Mouse (Mus musculus) urinary bladder, postnatal 36 days (tissue): ENCODE measurements around the gene Cacna1e.

Source experiments
- DNase-seq, 2 experiments: peaks; one replicate each; pipeline ENCODE4 v3.0.0; 2022; ENCODE audit warnings: low spot score in 2 of 2, mixed read lengths in 1 of 2

The Cacna1e gene

DNA sequence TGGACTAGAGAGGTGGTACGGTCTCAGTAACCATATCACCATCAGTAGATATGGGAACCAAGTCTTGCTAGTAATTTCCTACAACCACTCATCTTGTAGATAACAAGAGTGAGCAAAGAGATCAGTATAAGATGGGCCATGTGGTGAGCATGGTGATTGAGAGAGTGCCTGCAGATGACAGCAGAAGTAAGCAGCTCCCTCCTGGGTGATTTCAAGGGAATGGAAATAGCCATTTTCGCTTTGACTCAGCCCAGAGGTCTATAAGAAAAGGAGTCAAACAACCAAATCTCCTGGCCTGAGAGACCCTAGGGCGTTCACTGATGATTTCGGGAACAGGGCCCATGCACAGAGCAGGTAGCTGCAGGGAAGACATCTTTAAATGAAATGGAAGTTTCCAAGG, 45.0 kb downstream of the Cacna1e start:
- no peak for DNase-seq

DNA sequence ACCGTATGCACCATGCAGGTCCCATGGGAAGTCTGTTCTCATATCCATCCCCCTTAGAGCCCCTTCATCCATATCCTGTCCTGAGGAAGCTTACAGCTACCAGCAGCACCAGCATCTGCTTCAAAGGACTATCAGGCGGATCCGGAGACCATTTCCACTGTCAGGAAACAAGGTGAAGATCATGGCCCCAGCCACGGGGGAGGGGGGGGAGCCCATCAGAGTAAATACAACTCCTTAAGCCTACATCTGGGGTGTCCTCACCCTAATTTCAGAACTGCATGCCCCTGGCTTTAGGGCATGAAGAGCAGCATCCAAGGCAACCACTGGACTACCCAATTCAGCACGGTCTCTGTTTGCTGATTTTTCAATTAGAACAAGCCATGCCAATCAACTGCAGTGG, 47.8 kb downstream of the Cacna1e start:
- no peak for DNase-seq

DNA sequence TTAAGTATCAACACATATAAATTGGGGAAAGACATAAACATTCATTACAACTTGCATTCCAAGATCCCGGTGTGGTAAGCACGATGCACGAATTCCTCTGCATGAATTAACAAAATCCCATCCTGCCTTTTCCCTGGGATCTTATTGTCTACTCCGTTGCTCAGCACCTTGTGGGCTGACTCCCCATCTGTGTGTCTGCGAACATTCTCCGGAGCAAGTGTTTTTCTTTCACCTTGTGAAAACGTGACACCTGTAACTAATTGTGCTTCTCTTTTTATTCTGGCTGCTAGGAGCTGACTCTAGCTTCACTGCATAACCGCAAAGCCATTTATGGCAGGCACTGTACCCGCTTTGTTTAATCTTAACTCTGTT, 52.1 kb downstream of the Cacna1e start:
- no peak for DNase-seq

DNA sequence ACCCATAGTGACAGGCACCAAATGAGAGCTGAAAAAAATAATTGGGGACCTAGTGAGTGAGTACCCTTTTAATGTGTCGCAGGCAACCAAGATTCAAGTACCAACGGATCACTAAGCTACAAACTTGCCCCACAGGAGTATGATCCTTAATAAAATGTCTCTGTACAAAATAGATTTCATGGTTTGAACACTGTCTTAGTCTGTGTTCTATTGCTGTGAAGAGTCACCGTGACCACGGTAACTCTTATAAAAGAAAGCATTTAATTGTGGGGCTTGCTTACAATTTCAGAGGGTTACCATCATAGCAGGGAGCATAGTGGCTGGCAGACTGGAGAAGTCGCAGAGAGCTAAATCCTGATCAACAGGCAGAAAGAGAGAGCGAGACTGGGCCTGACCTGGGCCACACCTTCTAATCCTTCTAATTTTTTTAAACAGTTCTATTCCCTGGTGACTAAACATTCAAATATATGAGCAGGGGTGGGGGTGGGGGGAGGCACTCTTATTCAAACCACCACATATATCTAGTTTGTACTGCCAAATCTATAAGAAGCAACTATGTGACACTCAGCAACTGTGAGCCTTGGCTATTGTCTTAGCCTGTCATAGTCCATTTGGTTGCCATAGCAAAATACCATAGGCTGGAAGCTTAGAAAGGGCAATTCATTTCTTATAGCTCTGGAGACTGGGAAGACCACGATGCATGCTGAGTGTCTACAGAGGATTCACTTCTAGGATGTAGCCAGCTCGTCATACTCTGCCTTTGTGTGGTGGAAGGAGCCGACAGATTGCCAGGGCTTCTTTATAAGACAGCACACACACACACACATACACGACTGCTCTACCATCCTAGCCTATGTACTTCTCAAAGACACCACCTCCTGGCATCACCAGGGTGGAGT, 52.8 kb downstream of the Cacna1e start:
- no peak for DNase-seq

DNA sequence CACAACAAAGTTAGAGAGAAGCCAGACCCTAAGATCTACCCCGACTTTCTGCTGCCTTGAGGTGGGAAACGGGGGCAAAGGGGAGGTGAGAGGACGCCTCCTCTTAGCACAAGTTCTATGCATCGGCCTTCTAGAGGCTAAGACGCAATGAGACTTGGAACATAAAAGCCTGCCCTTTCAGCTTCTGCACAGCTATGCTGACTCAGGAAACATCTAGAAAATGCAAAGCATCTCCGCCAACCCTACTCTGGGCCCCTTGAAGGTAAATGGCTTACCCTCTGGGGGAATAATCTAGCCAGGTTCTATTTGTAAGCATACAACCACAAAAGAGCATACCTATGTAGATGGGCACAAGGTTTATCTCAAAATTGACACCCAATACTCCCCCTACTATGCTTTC, 54.2 kb downstream of the Cacna1e start:
- DNase-seq, result no peak

DNA sequence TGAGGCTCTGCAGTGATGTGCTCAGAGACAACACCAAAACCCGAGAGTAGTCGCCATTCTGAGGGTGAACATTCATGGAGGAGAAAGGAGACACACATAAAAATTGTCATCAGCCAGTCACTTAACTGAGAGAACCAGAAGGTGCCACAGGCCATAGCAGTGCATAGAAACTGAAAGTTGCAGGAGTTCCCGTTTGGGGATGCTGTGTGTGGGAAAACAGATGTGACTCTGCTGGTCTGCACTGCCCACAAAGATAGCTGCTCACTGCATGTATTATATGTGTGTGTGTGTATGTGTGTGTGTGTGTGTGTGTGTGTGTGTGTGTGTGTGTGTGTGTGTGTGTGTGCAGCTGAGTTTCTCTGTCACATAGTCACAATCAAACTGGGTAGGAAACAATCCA, 61.2 kb downstream of the Cacna1e start:
- DNase-seq, result no peak

DNA sequence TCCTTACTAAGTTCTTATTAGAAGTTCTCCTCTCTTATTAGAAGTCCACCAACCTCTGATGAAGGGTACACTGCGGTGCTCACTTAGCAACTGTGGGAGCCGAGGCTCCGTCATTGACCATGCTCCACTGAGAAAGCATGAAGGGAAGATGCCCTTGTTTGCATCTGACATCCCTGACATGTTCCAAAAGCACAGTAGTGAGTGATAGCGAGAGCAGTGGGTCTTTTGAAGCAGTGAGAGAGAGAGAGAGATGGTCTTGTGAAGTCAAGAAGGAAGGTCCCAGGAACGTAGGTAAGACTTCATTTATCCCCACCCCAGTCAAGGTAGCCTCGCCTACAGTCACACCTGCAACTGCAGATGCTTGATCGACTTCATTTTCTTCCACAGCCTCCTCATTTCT, 63.9 kb downstream of the Cacna1e start:
- no peak for DNase-seq

DNA sequence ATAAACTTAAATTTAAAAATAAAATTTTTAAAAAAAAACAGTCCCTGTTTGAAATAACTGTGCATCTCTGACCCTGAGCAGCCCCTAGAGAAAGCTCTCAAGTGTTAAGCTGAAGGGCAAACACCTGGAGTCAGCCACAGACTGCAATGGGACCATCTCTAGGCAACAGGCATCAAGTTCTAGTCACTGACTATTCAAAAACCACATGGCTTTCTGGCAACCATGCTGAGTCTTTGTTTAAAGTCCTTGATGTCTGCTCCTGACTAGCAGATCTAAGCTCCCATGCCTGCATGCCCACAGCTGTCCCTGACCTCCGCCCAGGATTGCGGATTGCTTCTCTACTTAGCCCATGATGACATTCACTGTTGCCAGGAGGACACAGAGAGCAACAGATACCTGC, 64.3 kb downstream of the Cacna1e start:
- DNase-seq, result no peak

DNA sequence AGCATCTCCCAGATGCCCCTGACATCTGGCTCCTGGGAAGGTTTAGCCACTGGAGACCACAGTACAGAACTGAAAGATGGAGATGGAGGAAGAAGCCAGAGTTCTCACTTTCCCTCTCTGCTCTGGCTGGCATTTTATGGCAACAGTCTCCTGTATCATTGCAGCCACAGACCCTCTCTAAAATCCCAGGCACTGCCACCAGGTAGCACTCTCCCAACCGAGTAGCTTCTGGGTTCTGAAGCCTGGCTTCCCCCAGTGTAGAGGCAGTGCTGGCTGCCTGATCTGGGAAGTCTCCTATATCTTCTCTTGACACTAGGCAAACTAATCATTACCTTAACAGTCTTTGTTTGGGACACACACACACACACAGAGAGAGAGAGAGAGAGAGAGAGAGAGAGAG, 65.6 kb downstream of the Cacna1e start:
- no peak for DNase-seq

DNA sequence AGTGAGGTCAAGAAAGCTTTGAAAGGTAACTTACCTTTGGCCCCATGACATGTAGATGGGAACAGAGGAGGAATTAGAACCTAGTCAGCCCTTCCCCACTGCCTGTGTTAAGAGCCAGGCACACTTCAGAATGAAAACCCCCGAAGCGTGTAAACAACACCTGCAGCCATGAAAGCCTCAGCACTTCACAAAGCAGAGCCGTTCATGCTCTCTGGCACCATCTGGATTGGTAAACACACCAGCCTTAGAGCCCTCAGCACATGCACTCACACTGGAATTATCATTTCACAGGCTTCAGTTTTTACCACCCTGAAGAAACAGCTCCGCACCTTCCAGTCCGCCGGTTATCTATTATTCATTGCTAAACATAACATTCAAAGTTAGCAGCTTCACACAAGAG, 67.5 kb downstream of the Cacna1e start:
- no peak for DNase-seq

DNA sequence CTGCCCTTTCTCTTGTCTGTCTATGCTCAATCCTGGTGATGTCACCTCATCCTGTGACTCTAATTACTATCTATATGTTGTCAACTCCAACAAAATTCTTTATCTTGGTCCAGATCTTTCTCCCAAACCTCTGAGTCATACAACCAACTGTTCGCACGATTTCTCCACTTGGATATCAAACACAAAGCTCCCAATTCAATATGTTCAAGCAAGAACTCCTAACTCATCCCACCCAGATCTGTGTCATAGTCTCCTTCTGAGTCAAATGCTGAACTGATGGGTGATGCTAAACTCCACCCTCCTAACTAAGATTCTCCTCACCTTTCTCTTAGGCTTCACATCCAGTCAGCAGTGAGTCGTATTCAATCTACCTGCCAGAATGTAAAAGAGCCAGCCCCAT, 68.0 kb downstream of the Cacna1e start:
- DNase-seq, result no peak

DNA sequence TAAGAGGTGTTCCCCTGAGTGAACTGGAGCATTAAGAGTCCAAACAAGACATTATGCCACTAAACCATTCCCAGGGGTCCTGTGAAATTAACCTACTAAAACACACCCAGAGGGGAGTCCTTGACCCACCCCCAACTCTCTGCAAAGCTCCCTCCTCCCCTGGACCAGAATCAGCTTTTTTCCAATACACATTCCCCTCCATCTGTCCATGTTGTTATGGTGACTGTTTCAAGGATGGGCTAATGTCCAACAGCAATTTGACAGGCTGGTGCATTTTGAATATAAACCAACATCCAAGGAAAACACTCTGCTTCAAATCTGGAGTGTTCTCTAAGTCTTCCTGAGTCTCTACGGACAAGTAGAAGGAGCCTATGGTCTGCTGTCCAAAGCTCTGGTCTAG, 78.6 kb downstream of the Cacna1e start:
- no peak for DNase-seq

DNA sequence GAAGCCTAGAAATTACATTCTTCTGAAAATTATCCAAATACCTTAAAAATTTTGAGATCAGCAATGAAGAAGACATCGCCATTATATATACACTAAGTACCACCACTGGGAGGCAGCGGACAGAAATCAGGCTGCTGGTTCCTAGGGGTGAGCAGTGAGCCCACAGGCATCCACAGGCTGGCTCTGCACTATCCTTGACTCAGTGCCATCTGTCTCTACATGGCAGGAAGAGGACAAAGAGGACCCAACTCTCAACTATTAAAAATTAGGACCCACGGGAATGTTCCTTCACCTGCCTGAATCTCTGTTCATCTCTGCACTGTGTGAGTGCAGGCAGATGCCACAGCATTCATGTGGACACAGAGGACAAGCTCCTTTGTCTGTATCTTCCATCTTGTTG, 79.3 kb downstream of the Cacna1e start:
- no peak for DNase-seq

DNA sequence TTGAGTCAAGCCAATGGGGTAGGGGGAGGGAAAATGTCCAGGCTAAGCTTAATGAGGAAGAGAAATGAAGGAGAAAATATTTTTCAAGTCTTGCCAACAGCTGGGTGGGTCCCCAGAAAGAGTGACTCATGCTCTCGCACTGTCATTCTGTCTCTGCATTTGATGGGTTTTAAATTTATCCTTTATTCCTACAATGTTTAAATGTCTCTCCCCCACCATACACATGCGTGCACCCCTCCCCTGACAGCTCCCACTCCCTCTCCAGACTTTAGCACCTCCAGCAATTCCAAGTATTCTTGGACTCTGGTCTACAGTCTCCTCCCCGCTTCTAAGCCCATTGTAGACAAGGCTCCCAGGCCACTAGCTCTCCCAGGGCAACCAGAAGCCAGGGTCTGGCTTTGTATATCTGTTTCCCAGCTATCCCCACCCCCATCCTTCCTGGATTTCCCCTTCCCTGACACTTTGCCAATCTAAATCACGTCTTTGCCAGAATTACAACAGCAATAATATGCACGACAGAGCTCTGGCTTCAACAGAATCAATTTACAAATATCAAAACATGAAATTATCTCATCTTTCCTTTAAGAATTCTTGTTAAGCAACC, 81.9 kb downstream of the Cacna1e start:
- no peak for DNase-seq

DNA sequence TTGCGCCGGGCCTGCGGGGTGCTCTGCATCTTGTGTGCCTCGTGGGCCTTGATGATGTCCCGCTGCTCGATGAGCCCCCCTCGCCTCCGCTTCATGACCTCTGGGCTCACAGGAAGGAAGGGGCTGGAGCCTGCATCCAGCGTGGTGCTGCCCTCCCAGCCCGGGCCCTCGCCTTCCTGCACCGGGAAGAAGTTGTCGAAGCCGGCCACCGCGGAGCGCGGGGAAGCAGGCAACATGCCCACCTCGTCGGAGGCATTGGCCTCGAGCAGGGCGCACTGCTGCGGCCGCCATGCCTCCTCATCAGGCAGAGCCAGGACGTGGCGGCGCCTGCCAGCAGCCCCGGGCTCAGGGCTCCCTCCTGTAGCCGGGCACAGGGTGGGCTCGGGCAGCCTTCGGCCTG, 85.0 kb downstream of the Cacna1e start:
- DNase-seq, result no peak

DNA sequence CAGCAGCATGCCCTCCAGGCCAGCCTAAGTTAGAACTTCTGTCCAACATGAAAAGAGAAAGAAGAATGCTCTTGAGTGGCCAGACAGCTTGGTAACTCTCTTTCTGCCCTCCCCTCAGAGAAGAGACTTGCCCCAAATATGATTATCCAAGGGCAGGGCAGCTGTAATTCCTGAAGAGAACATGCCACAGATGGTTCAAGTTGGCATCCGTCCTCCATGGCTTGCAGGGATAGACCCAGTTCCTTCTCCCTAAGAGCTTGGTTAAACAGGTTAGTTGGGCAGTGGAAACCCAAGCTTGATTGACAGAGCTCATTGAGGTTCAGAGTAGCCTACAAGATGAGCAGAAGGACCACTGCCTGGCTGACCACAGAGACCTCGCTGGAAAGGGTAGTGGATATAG, 85.5 kb downstream of the Cacna1e start:
- no peak for DNase-seq

DNA sequence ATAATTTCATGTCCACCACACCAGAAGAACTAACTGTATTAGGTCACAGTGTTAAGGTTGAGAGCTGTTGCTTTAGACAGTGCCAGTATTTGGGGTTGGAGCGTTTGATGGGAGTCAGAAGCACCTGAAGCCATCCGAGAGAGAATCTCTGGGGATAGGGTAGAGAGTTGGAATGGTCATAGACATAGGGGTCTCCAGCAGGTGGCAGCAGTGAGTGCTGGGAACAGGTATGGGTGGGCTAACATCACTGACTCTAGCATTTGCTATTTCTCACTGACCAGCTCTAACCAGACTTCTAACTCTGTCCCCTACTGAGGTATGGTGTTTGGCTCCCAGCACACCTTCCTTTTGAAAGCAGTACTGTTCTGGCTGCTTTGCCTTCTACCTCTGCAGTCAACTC, 87.6 kb downstream of the Cacna1e start:
- no peak for DNase-seq

DNA sequence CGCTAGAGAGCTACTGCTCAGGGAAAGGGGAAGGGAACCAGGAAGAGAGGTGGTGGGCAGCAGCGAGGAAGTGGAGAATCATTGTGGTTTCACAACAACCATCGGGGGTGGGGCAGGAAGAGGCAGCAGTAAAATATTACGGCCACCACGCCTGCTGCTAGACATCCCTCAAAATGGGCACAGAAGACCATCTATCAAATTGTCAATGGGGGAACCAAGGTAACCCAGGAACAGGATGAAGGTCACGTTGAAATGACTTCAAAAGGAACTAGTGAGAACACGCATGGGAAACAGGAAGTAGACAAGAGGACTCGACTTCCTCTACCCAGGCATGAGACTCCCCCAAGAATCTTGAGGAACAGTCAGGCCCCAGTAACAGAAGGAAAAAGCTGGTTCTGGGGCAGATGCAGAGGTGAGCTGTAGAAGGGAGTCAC, 89.8 kb downstream of the Cacna1e start:
- DNase-seq, result no peak

DNA sequence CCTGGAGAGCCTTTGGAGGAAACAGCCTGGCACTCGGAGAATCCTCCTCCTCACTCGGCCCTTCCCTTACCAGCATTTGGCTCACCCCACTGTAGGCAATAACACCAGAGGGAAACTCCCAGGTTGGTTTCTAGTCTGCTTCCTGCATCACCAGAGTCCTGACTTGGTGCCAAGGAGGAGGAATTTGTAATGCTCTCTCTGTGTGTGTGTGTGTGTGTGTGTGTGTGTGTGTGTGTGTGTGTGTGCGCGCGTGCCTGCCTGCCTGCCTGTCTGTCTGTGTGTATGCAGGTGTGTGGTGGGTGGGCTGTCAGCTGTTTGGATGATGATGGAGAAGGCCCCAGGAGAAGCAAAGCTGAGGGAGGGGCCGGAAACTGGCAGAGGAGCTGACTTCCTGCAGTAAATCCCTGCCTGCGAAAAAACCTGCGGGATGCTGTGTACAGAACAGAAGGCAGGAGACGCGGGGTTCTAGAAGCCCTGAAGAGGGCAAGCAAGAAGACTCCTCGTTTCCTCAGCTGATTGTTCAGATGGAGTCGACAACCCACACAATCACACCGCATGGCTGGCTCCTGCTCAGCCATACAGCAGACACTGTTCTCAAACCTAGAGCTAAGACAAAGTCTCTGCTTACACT, 92.6 kb downstream of the Cacna1e start:
- no peak for DNase-seq

DNA sequence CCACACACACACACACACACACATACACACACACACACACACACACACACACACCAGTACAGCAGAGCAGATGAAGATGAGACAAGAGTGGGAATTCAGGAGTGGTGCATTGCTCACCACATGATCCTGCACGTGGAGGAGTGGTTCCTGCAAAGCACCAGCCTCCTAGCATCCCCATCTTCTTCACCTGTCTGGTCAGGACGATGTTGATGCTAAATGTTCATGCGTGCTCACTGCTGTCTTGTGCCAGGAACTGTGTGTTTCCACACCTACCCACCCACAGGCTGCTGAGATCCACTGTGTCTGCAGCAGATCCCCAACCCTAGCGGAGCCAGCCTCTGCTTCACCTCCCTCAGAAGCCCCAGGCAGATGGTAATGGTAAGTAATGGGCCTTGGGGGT, 95.8 kb downstream of the Cacna1e start:
- no peak for DNase-seq

DNA sequence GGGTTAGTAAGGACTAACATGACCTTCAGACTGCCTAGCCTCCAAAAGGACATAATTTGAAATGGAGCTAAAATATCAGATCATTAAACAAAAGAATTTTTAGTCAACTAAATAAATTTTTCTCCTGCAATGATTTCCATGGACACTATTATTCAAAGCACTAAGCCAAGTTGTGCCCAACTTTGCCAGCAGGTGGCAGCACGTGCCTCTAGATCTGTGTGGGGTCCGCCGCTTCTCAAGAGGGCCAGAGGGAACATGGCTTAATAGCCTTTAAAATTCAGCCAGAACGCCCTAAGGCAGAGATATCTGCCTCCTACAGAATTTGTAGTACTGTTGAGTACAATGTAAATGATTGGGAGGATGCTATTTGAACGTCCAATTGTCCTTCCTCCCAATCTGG, 96.2 kb downstream of the Cacna1e start:
- peak; percentile 39 to 52 for DNase-seq

DNA sequence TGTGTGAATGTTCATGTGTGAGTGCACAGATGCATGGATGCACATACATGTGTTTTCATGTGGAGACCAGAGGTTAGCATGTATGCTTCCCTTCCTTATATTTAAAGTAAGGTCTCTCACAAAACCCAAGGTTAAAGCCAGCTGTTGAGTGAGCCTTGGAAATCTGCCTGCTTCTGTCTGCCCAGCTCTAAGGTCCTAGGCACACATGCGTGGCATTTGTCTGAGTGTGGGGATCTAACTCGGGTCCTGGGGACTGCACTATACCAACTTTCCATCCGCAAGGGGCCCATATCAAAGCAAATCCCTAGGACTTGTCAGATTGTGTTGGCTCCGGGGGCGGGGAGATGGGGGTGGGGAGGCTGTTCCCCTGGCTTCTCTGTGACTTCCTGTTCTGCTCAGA, 96.9 kb downstream of the Cacna1e start:
- DNase-seq, result no peak

DNA sequence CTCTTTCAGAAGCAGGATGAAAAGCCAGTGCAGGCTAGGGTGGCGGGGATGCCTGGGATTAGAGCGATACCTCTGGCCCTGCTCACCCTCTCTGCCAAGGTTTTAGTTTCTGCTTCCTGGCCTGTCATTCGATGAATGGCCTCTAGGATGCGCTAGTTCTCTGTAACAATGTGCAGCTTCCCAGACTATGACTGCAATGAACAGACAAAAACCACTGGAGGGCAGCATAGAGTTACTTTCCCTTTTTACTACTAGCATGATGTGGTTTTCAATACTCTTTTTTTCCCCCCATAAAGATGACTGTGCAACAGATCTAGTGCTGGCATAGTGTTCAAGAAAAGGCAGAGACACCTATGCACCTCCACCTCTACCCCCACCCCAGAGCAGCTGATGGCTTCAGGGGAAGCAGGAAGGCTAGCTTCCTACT, 98.0 kb downstream of the Cacna1e start:
- DNase-seq, result peak; percentile 62 to 69
